Mouse (Mus musculus): Measurements from ENCODE around the gene Il1r1.

DNA sequence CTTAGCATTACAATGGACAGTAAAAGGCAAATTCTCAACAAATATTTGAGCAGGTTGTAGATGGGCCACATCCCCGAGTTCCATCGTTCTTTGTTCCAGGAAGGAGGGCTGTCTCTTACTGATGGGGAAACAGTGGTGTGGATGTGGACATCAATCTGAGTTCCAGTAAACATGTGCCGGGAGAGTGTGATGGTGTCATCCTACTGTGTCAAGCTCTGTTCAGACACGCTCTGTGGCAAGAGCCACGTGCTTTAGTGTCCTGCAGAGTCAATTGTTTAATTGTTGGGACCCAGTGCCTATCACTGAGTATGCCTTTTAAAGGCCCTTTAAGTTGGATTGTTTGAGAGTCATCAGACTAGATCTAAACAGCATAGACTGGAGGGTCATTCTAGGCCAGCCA, 49.8 kb upstream of the Il1r1 start:
- TF ChIP-seq CTCF (IDR thresholded peaks at IDR 0.05; ENCODE audit: borderline replicate concordance, extremely low read depth, insufficient read depth, insufficient read length) (no peak), POLR2A (IDR thresholded peaks at IDR 0.05; ENCODE audit: borderline replicate concordance, extremely low read depth, insufficient read depth, insufficient read length, poor library complexity, severe bottlenecking) (no peak)

Measured in brain, embryonic 14.5 days (tissue).